8 mouse cellular contexts compared by ENCODE assay signal in genomic region chr1:35823981-35824880, GRCm38 (mm10).
A peak's percentile ranks its signal among the peaks of the same experiment; 100 is the strongest.
DNase-seq lines count a peak whose midpoint lies in the region; ATAC-seq and TF ChIP-seq lines count a peak whose summit lies in the region.

No protein-coding gene starts in this region.

- WGBS in forebrain, embryonic 14.5 days, result 63% methylated on average over 24 of the region's 24 CpGs
- WGBS in forebrain, embryonic 12.5 days, result 74% methylated on average over 21 of the region's 24 CpGs
- 29% methylated on average over 22 of the region's 24 CpGs for WGBS in lung, embryonic 14.5 days

- TF ChIP-seq CTCF in lung, embryonic 14.5 days (IDR thresholded peaks at IDR 0.05; ENCODE audit: low read depth), result no peak

- H3K27me3 ChIP-seq in forebrain, embryonic 14.5 days (replicated peaks; ENCODE audit: control insufficient read depth, insufficient read depth, low read length), result no peaks in the 10 kb centered on the region
- no peaks in the 10 kb centered on the region for H3K27me3 ChIP-seq in forebrain, embryonic 12.5 days
- 0 out of 2 replicates have a peak, but pooled peaks cover 2% of the 10 kb centered on the region for H3K27me3 ChIP-seq in lung, embryonic 14.5 days (ENCODE audit: insufficient read depth, low read length)

- H3K4me3 ChIP-seq in forebrain, embryonic 14.5 days (ENCODE audit: low read depth, low read length), result no peak overlapping the region
- H3K4me3 ChIP-seq in forebrain, embryonic 12.5 days (replicated peaks), result no peak overlapping the region
- H3K4me3 ChIP-seq in lung, embryonic 14.5 days (ENCODE audit: low read depth, low read length), result no peak overlapping the region

- peak; percentile 40 for DNase-seq in forebrain, embryonic 14.5 days (ENCODE audit: low spot score)
- DNase-seq in lung, embryonic 14.5 days, result peak; percentile 26
- DNase-seq in lung, postnatal 14 days, result no peak
- DNase-seq in cerebellum, adult 9-11 months, result peak; percentile 31
- DNase-seq in heart, postnatal 10 days, result peak; percentile 32
- DNase-seq in kidney, postnatal 14 days, result no peak

- no peaks in the 10 kb centered on the region for H3K36me3 ChIP-seq in forebrain, embryonic 14.5 days (ENCODE audit: control insufficient read depth, insufficient read depth, low read length)
- no peaks in the 10 kb centered on the region for H3K36me3 ChIP-seq in forebrain, embryonic 12.5 days (replicated peaks)
- H3K36me3 ChIP-seq in lung, embryonic 14.5 days (ENCODE audit: insufficient read depth), result no peaks in the 10 kb centered on the region

- no peak overlapping the region for H3K4me2 ChIP-seq in forebrain, embryonic 14.5 days (ENCODE audit: low read length)
- H3K4me2 ChIP-seq in forebrain, embryonic 12.5 days, result no peak overlapping the region
- H3K4me2 ChIP-seq in lung, embryonic 14.5 days, result no peak overlapping the region

- 0 out of 2 replicates have a peak, but pooled peaks cover 2% of the 10 kb centered on the region for H3K4me1 ChIP-seq in forebrain, embryonic 14.5 days (ENCODE audit: control insufficient read depth, insufficient read depth, low read length)
- H3K4me1 ChIP-seq in forebrain, embryonic 12.5 days, result peaks cover 11% of the 10 kb centered on the region; the same call in 1 of the 2 replicates
- peaks cover 3% of the 10 kb centered on the region; the same call in 1 of the 2 replicates for H3K4me1 ChIP-seq in lung, embryonic 14.5 days (ENCODE audit: insufficient read depth)

- ATAC-seq in forebrain, embryonic 14.5 days, result peak; percentile 61
- no peak for ATAC-seq in forebrain, embryonic 12.5 days (ENCODE audit: low FRiP score)
- ATAC-seq in lung, embryonic 14.5 days (ENCODE audit: insufficient read depth), result no peak
- ATAC-seq in megakaryocyte, adult 5-6 weeks (ENCODE audit: poor library complexity, severe bottlenecking), result no peak

- H3K9ac ChIP-seq in forebrain, embryonic 14.5 days (ENCODE audit: low read length), result no peak overlapping the region
- H3K9ac ChIP-seq in forebrain, embryonic 12.5 days, result no peak overlapping the region
- no peak overlapping the region for H3K9ac ChIP-seq in lung, embryonic 14.5 days

- no peaks in the 10 kb centered on the region for H3K9me3 ChIP-seq in forebrain, embryonic 14.5 days (replicated peaks; ENCODE audit: control insufficient read depth, low read length)
- no peaks in the 10 kb centered on the region for H3K9me3 ChIP-seq in forebrain, embryonic 12.5 days
- no peaks in the 10 kb centered on the region for H3K9me3 ChIP-seq in lung, embryonic 14.5 days (ENCODE audit: low read depth, low read length)

- intact Hi-C loops in heart, postnatal 10 days (cut with DNase I), result no loop called here

- no peak overlapping the region for H3K27ac ChIP-seq in forebrain, embryonic 14.5 days (ENCODE audit: low read depth, low read length)
- H3K27ac ChIP-seq in forebrain, embryonic 12.5 days, result no peak overlapping the region
- no peak overlapping the region for H3K27ac ChIP-seq in lung, embryonic 14.5 days (ENCODE audit: low read depth)

Comparison
In these comparisons a context has a peak if more than half of its experiments do, and no peak if none do; other contexts are left out.
1. DNase-seq: peak in forebrain, embryonic 14.5 days (single experiment), lung, embryonic 14.5 days (single experiment), cerebellum, adult 9-11 months (single experiment) and heart, postnatal 10 days (2 of 2); none in lung, postnatal 14 days (single experiment) and kidney, postnatal 14 days (single experiment).